Mouse (Mus musculus) bone marrow, adult 2 months (tissue): ENCODE results near the gene Grip1. TPM values are rescaled to one million over a fixed set of nuclear protein-coding genes. Genes with fewer than 3 reads are reported as not detected.

Experiments
- H3K27ac ChIP-seq: fragments of 200-500 bp; 2 replicates; pipeline ENCODE4 v1.5.1; 2012; ENCODE audit warnings: low read depth, mild to moderate bottlenecking, control low read depth, inconsistent platforms, low read length; ENCODE audit not compliant: control insufficient read depth, poor library complexity, insufficient read depth
- H3K4me1 ChIP-seq: fragments of 200-500 bp; 2 replicates; pipeline ENCODE4 v1.6.1; 2011; ENCODE audit warnings: low read length; ENCODE audit not compliant: control insufficient read depth, insufficient read depth
- H3K4me3 ChIP-seq: fragments of 200-500 bp; replicated peaks from 2 replicates; pipeline ENCODE3; 2011; ENCODE audit warnings: mild to moderate bottlenecking, low read depth, low read length, control low read depth; ENCODE audit not compliant: control insufficient read depth
- CTCF ChIP-seq: fragments of 200-500 bp; IDR thresholded peaks from 2 replicates; pipeline ENCODE4 v1.5.1; 2011; ENCODE audit warnings: low read length, control low read depth; ENCODE audit not compliant: control insufficient read depth, insufficient read depth
- POLR2A ChIP-seq: fragments of 200-500 bp; IDR thresholded peaks from 2 replicates; pipeline ENCODE4 v1.6.1; 2011; ENCODE audit warnings: low read depth, mild to moderate bottlenecking, control low read depth, low read length, borderline replicate concordance; ENCODE audit not compliant: control insufficient read depth
- WGBS: fragments of 180-500 bp; shearing (Covaris S2); methylation state at CpG from one replicate; pipeline ENCODE4 v1.1.7; 2018; 5-methylcytosine and 5-hydroxymethylcytosine counted together
- polyA plus RNA-seq: library from polyadenylated mRNA; stranded (reverse); fragments of >200 nt; gene quantifications from 2 replicates; pipeline ENCODE4 v1.2.4, GENCODE M21; 2011; ENCODE audit warnings: low replicate concordance; ENCODE audit not compliant: missing spikeins, insufficient read depth, insufficient read length

Grip1 gene
- polyA plus RNA-seq, 1 experiment = not detected

GRCm38 (mm10) chr10:119868995-119869579 lies 415.5 kb downstream of the Grip1 start:
- TF ChIP-seq CTCF = no peak
- TF ChIP-seq POLR2A = no peak
- Histone ChIP-seq H3K27ac (no peak overlapping the region), H3K4me1 (no peaks in the 10 kb centered on the region), H3K4me3 (no peak overlapping the region)
- WGBS = 52% methylated on average over 11 of the region's 11 CpGs

DNA sequence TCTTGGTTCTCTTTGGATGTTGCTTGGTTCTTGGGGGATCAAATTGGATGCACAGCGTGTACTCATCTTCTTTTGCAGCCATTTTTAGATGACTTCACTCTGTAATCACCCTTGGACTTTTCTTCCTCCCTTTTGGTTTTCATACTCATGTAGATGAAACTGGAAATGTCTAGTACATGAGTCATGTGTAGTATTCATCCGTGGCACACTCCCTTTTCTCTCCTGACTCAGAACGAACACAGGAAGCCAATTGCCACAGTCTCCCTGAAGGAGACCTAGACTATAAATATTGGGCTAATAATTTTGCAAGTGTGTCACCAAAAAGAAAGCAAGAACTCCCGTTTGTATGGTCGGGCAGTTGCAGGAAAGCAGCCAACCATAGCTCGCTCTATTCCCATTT lies 423.1 kb downstream of the Grip1 start:
- Histone ChIP-seq H3K4me3 (no peak overlapping the region), H3K27ac (no peak overlapping the region), H3K4me1 (no peaks in the 10 kb centered on the region)
- WGBS = 50% methylated on average over 6 of the region's 6 CpGs
- TF ChIP-seq CTCF (no peak), POLR2A (no peak)

DNA sequence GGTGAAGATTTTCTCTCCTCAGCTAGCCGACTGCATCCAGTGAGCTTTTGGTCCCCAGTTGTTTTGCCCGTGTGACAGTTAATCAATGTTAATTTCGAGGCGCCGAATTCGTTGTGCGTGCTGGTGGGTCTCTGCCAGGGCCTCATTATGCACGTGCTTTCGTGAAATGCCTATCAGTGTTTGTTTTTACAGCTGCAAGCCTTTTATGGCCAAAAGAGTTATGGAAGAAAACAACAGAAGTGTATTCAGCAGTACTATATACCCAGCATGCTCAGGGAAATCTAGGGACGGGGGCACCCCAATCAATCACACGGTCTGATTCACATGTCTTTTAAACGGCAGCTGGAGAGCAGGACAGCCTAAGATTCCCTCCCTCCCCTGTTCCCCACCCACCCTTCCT lies 424.7 kb downstream of the Grip1 start:
- no peak overlapping the region for H3K4me3 ChIP-seq
- TF ChIP-seq CTCF (no peak), POLR2A (no peak)
- WGBS = 75% methylated on average over 12 of the region's 12 CpGs
- no peaks in the 10 kb centered on the region for H3K4me1 ChIP-seq
- no peak overlapping the region for H3K27ac ChIP-seq

DNA sequence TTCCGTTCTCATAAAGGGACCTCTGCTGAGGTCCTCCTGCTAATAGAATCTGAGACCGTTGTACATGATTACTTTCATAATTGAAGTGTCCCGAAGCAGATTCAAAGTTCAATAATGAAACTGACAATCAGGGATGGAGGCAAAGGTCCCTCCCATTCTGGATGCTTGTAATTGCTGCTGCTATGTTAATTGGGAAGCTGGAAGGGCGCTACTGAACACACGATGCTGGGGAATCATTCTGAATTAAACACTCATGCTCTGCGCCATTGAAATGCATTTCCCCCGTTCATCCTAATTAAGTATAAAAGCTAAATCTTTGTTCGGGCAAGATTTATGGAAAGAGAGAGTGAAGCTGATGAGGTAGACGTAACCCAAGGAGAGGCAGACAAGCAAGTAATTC lies 431.0 kb downstream of the Grip1 start:
- H3K4me3 ChIP-seq = no peak overlapping the region
- 82% methylated on average over 9 of the region's 9 CpGs for WGBS
- H3K4me1 ChIP-seq = no peaks in the 10 kb centered on the region
- TF ChIP-seq POLR2A (no peak), CTCF (no peak)
- H3K27ac ChIP-seq = no peak overlapping the region

DNA sequence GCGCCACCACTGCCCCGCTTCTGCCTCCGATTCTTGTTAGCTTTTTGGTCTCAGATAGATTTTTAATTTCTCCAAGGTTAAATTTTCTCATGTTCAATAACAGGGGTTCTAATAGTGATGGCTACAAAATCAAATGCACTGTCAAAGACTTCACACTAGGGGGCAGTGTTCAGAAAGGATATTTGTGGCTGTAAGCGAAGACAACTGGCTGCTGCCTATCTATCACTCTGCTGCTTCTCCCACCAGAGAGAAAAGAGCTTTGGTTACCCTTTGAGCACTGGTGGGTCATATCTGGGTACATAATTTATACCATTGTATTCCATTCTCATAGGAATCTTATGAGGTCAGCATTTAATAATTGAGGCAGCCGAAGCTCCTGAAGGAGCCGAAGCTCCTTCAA lies 431.9 kb downstream of the Grip1 start:
- H3K27ac ChIP-seq = no peak overlapping the region
- WGBS = 80% methylated on average over 6 of the region's 6 CpGs
- TF ChIP-seq CTCF = no peak
- no peak for TF ChIP-seq POLR2A
- no peaks in the 10 kb centered on the region for H3K4me1 ChIP-seq
- no peak overlapping the region for H3K4me3 ChIP-seq

- WGBS = 67% methylated on average over 1 of the region's 1 CpGs
- H3K4me3 ChIP-seq = no peak overlapping the region
- no peaks in the 10 kb centered on the region for H3K4me1 ChIP-seq
- TF ChIP-seq POLR2A = no peak
- no peak for TF ChIP-seq CTCF
- no peak overlapping the region for H3K27ac ChIP-seq
These were observed 433.1 kb downstream of the Grip1 start for GRCm38 (mm10) chr10:119886681-119887080.

- H3K4me1 ChIP-seq = no peaks in the 10 kb centered on the region
- no peak overlapping the region for H3K4me3 ChIP-seq
- H3K27ac ChIP-seq = no peak overlapping the region
- WGBS = 74% methylated on average over 4 of the region's 4 CpGs
- no peak for TF ChIP-seq POLR2A
- no peak for TF ChIP-seq CTCF
These were observed 449.1 kb downstream of the Grip1 start for GRCm38 (mm10) chr10:119902754-119903153.

GRCm38 (mm10) chr10:119906869-119907268 lies 453.2 kb downstream of the Grip1 start:
- no peak for TF ChIP-seq CTCF
- TF ChIP-seq POLR2A = no peak
- H3K27ac ChIP-seq = no peak overlapping the region
- H3K4me3 ChIP-seq = no peak overlapping the region
- WGBS = 82% methylated on average over 7 of the region's 7 CpGs
- no peaks in the 10 kb centered on the region for H3K4me1 ChIP-seq

DNA sequence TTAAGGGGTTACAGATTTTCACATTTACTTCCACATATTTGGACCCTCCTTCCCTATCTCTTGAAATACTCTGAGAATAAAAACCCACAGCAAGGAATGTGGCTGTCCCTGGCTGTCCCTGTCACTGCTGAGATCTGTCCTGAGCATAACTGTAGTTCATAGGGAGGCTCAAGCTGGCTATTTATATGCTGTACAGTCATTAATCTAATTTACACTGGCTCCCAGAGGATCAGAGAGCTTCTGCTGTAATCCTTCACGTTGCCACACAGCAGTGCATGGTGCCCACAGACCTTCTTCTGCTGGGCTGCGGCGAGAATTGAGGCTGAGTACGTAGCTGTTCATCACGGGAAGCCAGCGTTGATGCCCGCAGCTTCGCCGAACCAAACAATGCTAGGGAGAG lies 464.4 kb downstream of the Grip1 start:
- TF ChIP-seq CTCF = no peak
- TF ChIP-seq POLR2A = no peak
- H3K27ac ChIP-seq = no peak overlapping the region
- no peak overlapping the region for H3K4me3 ChIP-seq
- WGBS = 83% methylated on average over 9 of the region's 9 CpGs
- H3K4me1 ChIP-seq = no peaks in the 10 kb centered on the region
